Mouse (Mus musculus) CH12.LX (cell line): ENCODE measurements around the gene Zmat5. TPM values are rescaled to one million over a fixed set of nuclear protein-coding genes. Genes with fewer than 3 reads are reported as not detected.

Experiments used
- DNase-seq: peaks from one replicate; pipeline ENCODE4 v3.0.0-alpha.2; 2013; ENCODE audit errors: extremely low read depth
- H3K27ac ChIP-seq: 2 replicates; pipeline ENCODE4 v1.5.1; 2012; ENCODE audit warnings: low read depth, mild to moderate bottlenecking, control low read depth, moderate library complexity; ENCODE audit not compliant: insufficient read depth
- H3K27me3 ChIP-seq: replicated peaks from 2 replicates; pipeline ENCODE3; 2012; ENCODE audit warnings: inconsistent platforms
- H3K36me3 ChIP-seq, 2 experiments: replicated peaks in 1 of 2; 2 replicates each; pipeline versions ENCODE3 to v1.6.1; 2012; ENCODE audit warnings: inconsistent platforms in 1 of 2, low read length in 1 of 2, mild to moderate bottlenecking in 1 of 2, mixed read lengths in 1 of 2, moderate library complexity in 1 of 2; ENCODE audit not compliant: control insufficient read depth in 1 of 2, insufficient read depth in 1 of 2
- H3K4me1 ChIP-seq, 2 experiments: 2 replicates each; pipeline ENCODE4 v1.6.1; 2012; ENCODE audit warnings: inconsistent platforms in 1 of 2, moderate library complexity in 1 of 2; ENCODE audit not compliant: insufficient read depth in 2 of 2, control insufficient read depth in 1 of 2
- H3K4me2 ChIP-seq: 2 replicates; pipeline ENCODE4 v1.6.1; 2012; ENCODE audit warnings: low read depth, mild to moderate bottlenecking, control low read depth; ENCODE audit not compliant: poor library complexity, insufficient read depth, severe bottlenecking
- H3K4me3 ChIP-seq, 3 experiments: fragments of 150-350 bp in 1 of 3; sonication (generic) in 1 of 3; replicated peaks in 1 of 3; 2 replicates each; pipeline versions ENCODE3 to v1.5.1; 2011 to 2012; ENCODE audit warnings: low read depth in 2 of 3, low read length in 2 of 3, mild to moderate bottlenecking in 2 of 3, moderate library complexity in 2 of 3, control low read depth in 1 of 3, improper control_type of control experiment in 1 of 3, inconsistent platforms in 1 of 3, mixed read lengths in 1 of 3; ENCODE audit not compliant: poor library complexity in 1 of 3
- H3K79me2 ChIP-seq: replicated peaks from 2 replicates; pipeline ENCODE4 v1.6.1; 2012; ENCODE audit warnings: mild to moderate bottlenecking, moderate library complexity; ENCODE audit not compliant: control insufficient read depth, poor library complexity, insufficient read depth, severe bottlenecking; ENCODE audit errors: extremely low read depth
- H3K9ac ChIP-seq: 2 replicates; pipeline ENCODE4 v1.6.1; 2012; ENCODE audit warnings: low read depth, mild to moderate bottlenecking, control low read depth, moderate library complexity; ENCODE audit not compliant: insufficient read depth
- H3K9me3 ChIP-seq: replicated peaks from 2 replicates; pipeline ENCODE3; 2012; ENCODE audit warnings: low read length, inconsistent platforms, mixed read lengths
- BHLHE40 ChIP-seq: IDR thresholded peaks from 2 replicates; pipeline ENCODE4 v1.6.1; 2011; ENCODE audit warnings: mild to moderate bottlenecking, low read depth, low read length, improper control_type of control experiment
- CHD1 ChIP-seq: IDR thresholded peaks from 2 replicates; pipeline ENCODE4 v1.6.1; 2012; ENCODE audit warnings: low read depth, low read length, improper control_type of control experiment, inconsistent platforms
- CTCF ChIP-seq, 2 experiments: IDR thresholded peaks in 1 of 2; conservative IDR thresholded peaks in 1 of 2; 2 replicates each; pipeline ENCODE4 v1.5.1; 2011 to 2012; ENCODE audit warnings: low read depth in 2 of 2, low read length in 2 of 2, improper control_type of control experiment in 1 of 2, inconsistent platforms in 1 of 2, mild to moderate bottlenecking in 1 of 2, moderate library complexity in 1 of 2
- ELF1 ChIP-seq: IDR thresholded peaks from 2 replicates; pipeline ENCODE4 v1.6.1; 2014; ENCODE audit warnings: low read depth, mild to moderate bottlenecking, inconsistent platforms, low read length, improper control_type of control experiment
- ETS1 ChIP-seq: conservative IDR thresholded peaks from 2 replicates; pipeline ENCODE4 v1.6.1; 2012; ENCODE audit warnings: low read depth, mild to moderate bottlenecking, inconsistent platforms, low read length, improper control_type of control experiment, moderate library complexity
- GABPA ChIP-seq: IDR thresholded peaks from 2 replicates; pipeline ENCODE4 v1.6.1; 2012; ENCODE audit warnings: low read depth, low read length, improper control_type of control experiment, inconsistent platforms; ENCODE audit not compliant: insufficient replicate concordance
- HCFC1 ChIP-seq: IDR thresholded peaks from 2 replicates; pipeline ENCODE4 v1.6.1; 2012; ENCODE audit warnings: low read depth, mild to moderate bottlenecking, inconsistent platforms, low read length, improper control_type of control experiment
- JUND ChIP-seq: conservative IDR thresholded peaks from 2 replicates; pipeline ENCODE4 v1.6.1; 2011; ENCODE audit warnings: low read depth, low read length, improper control_type of control experiment
- MEF2A ChIP-seq: IDR thresholded peaks from 2 replicates; pipeline ENCODE4 v1.6.1; 2014; ENCODE audit warnings: low read depth, mild to moderate bottlenecking, inconsistent platforms, low read length, improper control_type of control experiment, borderline replicate concordance
- PAX5 ChIP-seq: IDR thresholded peaks from 2 replicates; pipeline ENCODE4 v1.6.1; 2012; ENCODE audit warnings: low read length, inconsistent platforms, mixed read lengths
- POLR2AphosphoS2 ChIP-seq: IDR thresholded peaks from 2 replicates; pipeline ENCODE4 v1.6.1; 2011; ENCODE audit warnings: low read depth, low read length, improper control_type of control experiment
- RAD21 ChIP-seq: IDR thresholded peaks from 2 replicates; pipeline ENCODE4 v1.6.1; 2011; ENCODE audit warnings: low read depth, mild to moderate bottlenecking, low read length, improper control_type of control experiment, moderate library complexity
- UBTF ChIP-seq: IDR thresholded peaks from 2 replicates; pipeline ENCODE4 v1.6.1; 2012; ENCODE audit warnings: low read depth, mild to moderate bottlenecking, inconsistent platforms, low read length, improper control_type of control experiment, moderate library complexity
- ZKSCAN1 ChIP-seq: IDR thresholded peaks from 2 replicates; pipeline ENCODE4 v1.6.1; 2012; ENCODE audit warnings: low read depth, inconsistent platforms, low read length, improper control_type of control experiment, borderline replicate concordance
- dilution Hi-C: fragments of 300-500 bp; cut with MboI; formaldehyde crosslinking; loops from 2 replicates; pipeline ENCODE4 v1.14.3; 2020; ENCODE audit warnings: low sequenced_read_pairs; ENCODE audit not compliant: extremely low pct_unique_long_range_greater_than_20kb, extremely low pct_ligation_motif_present
- in situ Hi-C: fragments of 300-500 bp; cut with MboI; formaldehyde crosslinking; loops from 3 replicates; pipeline ENCODE4 v1.14.3; 2019; ENCODE audit warnings: low sequenced_read_pairs, low pct_ligation_motif_present, low pct_unique_long_range_greater_than_20kb, mixed read lengths
- polyA plus RNA-seq: library from polyadenylated mRNA; unstranded; fragments of >175 nt; gene quantifications from 2 replicates; pipeline ENCODE4 v1.2.1, GENCODE M21; 2012; ENCODE audit warnings: low read depth; ENCODE audit not compliant: insufficient read length
- total RNA-seq, 2 experiments: library from RNA; depleted of rRNA; stranded (reverse); fragments of 300-350 nt in 1 of 2; fragments of >200 nt in 1 of 2; gene quantifications; 2 replicates each; pipeline ENCODE4 v1.2.3; 2012 to 2014

The Zmat5 gene
- total and polyA plus RNA-seq, 3 experiments = 35.9 to 75.2 (median 51.4) TPM

GRCm38 (mm10) chr11:4677250-4677872 lies 27.1 kb upstream of the Zmat5 start:
- Histone ChIP-seq H3K4me3 (no peak overlapping the region), H3K9ac (no peak overlapping the region), H3K27ac (no peak overlapping the region), H3K27me3 (no peaks in the 10 kb centered on the region), H3K4me1 (no peaks in the 10 kb centered on the region), H3K9me3 (no peaks in the 10 kb centered on the region), H3K79me2 (no peaks in the 10 kb centered on the region), H3K4me2 (no peak overlapping the region), H3K36me3 (peaks cover 73 to 97% of the 10 kb centered on the region in 2 experiments)
- dilution Hi-C loops (no loop called here), in situ Hi-C loops (no loop called here)
- TF ChIP-seq HCFC1 (no peak), JUND (no peak), CTCF (conservative IDR thresholded peaks at IDR 0.05 in 1 of 2, IDR thresholded peaks at IDR 0.05 in 1 of 2; ENCODE audit: low read depth in 2 of 2, low read length in 2 of 2) (no peak), POLR2AphosphoS2 (no peak), ZKSCAN1 (no peak)
- no peak for DNase-seq

- no peaks in the 10 kb centered on the region for H3K9me3 ChIP-seq
- DNase-seq = no peak
- H3K9ac ChIP-seq = no peak overlapping the region
- H3K79me2 ChIP-seq = no peaks in the 10 kb centered on the region
- dilution Hi-C loops = no loop called here
- H3K27me3 ChIP-seq = no peaks in the 10 kb centered on the region
- in situ Hi-C loops = no loop called here
- H3K36me3 ChIP-seq = peaks cover 71 to 97% of the 10 kb centered on the region in 2 experiments
- H3K4me3 ChIP-seq = no peak overlapping the region
- H3K27ac ChIP-seq = no peak overlapping the region
- TF ChIP-seq CHD1 (no peak), ETS1 (no peak), ELF1 (no peak), BHLHE40 (no peak)
- H3K4me2 ChIP-seq = no peak overlapping the region
- H3K4me1 ChIP-seq = peaks cover 0 to 2% of the 10 kb centered on the region in 2 experiments; a peak in 1 of 4 replicates
Measured at GRCm38 (mm10) chr11:4678700-4679440, 25.6 kb upstream of the Zmat5 start.

GRCm38 (mm10) chr11:4679441-4679832 lies 25.0 kb upstream of the Zmat5 start:
- H3K27me3 ChIP-seq = no peaks in the 10 kb centered on the region
- DNase-seq = no peak
- no peak overlapping the region for H3K9ac ChIP-seq
- peaks cover 65 to 97% of the 10 kb centered on the region in 2 experiments for H3K36me3 ChIP-seq
- no peaks in the 10 kb centered on the region for H3K9me3 ChIP-seq
- H3K79me2 ChIP-seq = no peaks in the 10 kb centered on the region
- no peak overlapping the region for H3K4me2 ChIP-seq
- dilution Hi-C loops (no loop called here), in situ Hi-C loops (no loop called here)
- TF ChIP-seq RAD21 (no peak), UBTF (no peak), GABPA (no peak), PAX5 (no peak), MEF2A (no peak), BHLHE40 (no peak)
- no peak overlapping the region for H3K27ac ChIP-seq
- H3K4me3 ChIP-seq = no peak overlapping the region
- H3K4me1 ChIP-seq = peaks cover 0 to 4% of the 10 kb centered on the region in 2 experiments; a peak in 1 of 4 replicates
